Mouse (Mus musculus) heart, embryonic 13.5 days (tissue): ENCODE measurements around the gene Yod1. TPM values are rescaled to one million over a fixed set of nuclear protein-coding genes. Genes with fewer than 3 reads are reported as not detected.

Experiments used
- ATAC-seq: fragments of 200-750 bp; cut with Nextera tagmentation; 2 replicates; pipeline ENCODE4 v1.8.0; 2017; ENCODE audit warnings: moderate TSS enrichment; ENCODE audit not compliant: insufficient number of reproducible peaks, low FRiP score, low TSS enrichment; ENCODE audit errors: extremely low read depth
- H3K27ac ChIP-seq: fragments of 300-500 bp; sonication (generic); replicated peaks from 2 replicates; pipeline ENCODE4 v1.5.1; 2015; ENCODE audit warnings: moderate library complexity, mild to moderate bottlenecking, inconsistent platforms
- H3K27me3 ChIP-seq: fragments of 300-500 bp; sonication (generic); replicated peaks from 2 replicates; pipeline ENCODE4 v1.6.1; 2015; ENCODE audit warnings: mild to moderate bottlenecking, inconsistent platforms
- H3K36me3 ChIP-seq: fragments of 300-500 bp; sonication (generic); 2 replicates; pipeline ENCODE4 v1.6.1; 2015; ENCODE audit warnings: mild to moderate bottlenecking, inconsistent platforms
- H3K4me1 ChIP-seq: fragments of 300-500 bp; sonication (generic); 2 replicates; pipeline ENCODE4 v1.6.1; 2015; ENCODE audit warnings: inconsistent platforms
- H3K4me2 ChIP-seq: fragments of 300-500 bp; sonication (generic); 2 replicates; pipeline ENCODE4 v1.6.1; 2015; ENCODE audit warnings: inconsistent platforms, mild to moderate bottlenecking, moderate library complexity
- H3K4me3 ChIP-seq: fragments of 300-500 bp; sonication (generic); 2 replicates; pipeline ENCODE4 v1.5.1; 2015; ENCODE audit warnings: moderate library complexity, mild to moderate bottlenecking, inconsistent platforms
- H3K9ac ChIP-seq: fragments of 300-500 bp; sonication (generic); 2 replicates; pipeline ENCODE4 v1.6.1; 2015; ENCODE audit warnings: inconsistent platforms, mild to moderate bottlenecking, moderate library complexity
- H3K9me3 ChIP-seq: fragments of 300-500 bp; sonication (generic); 2 replicates; pipeline ENCODE4 v1.6.1; 2016; ENCODE audit warnings: inconsistent platforms
- WGBS: fragments of 180-500 bp; shearing (Covaris S2); methylation state at CpG from one replicate; pipeline ENCODE4 v1.1.7; 2015; ENCODE audit warnings: mixed read lengths; 5-methylcytosine and 5-hydroxymethylcytosine counted together
- polyA plus RNA-seq: library from polyadenylated mRNA; unstranded; fragments of >200 nt; fragmentation: Nextera tagmentation; extraction: Ambion mirVana; gene quantifications from 2 replicates; pipeline ENCODE4 v1.2.1, GENCODE M21; 2015

The Yod1 gene
- polyA plus RNA-seq, 1 experiment from 2014 or later, result 9.4 TPM

GRCm38 (mm10) chr1:130733671-130734070 is 16.5 kb downstream of the Yod1 start:
- no peak for ATAC-seq
- no peak overlapping the region for H3K9ac ChIP-seq
- peaks cover 33% of the 10 kb centered on the region for H3K4me1 ChIP-seq
- no peak overlapping the region for H3K4me2 ChIP-seq
- no peak overlapping the region for H3K4me3 ChIP-seq
- H3K9me3 ChIP-seq, result no peaks in the 10 kb centered on the region
- peaks cover 22% of the 10 kb centered on the region for H3K27me3 ChIP-seq
- 84% methylated on average over 4 of the region's 4 CpGs for WGBS
- H3K27ac ChIP-seq, result no peak overlapping the region
- H3K36me3 ChIP-seq, result no peaks in the 10 kb centered on the region

DNA sequence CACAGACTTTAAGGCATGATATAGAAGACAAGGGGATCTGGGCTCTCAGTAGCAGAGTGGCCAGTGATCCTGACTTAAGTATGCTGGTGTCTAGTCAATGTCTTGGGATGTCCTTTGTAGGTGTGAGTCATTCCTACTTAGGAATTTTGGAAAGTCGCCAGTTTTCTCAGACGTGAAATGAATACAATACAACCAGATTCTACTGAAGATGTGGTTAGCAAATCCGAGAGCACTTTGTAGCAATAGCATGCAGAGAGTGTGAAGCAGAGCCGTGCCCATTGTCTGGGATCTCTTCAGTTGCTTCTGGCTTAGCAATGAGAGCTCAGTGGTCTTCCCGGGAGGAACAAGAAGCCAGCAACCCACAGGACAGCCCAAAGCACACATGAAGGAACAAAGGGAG is 17.3 kb downstream of the Yod1 start:
- WGBS, result 50% methylated on average over 5 of the region's 5 CpGs
- Histone ChIP-seq H3K9ac (no peak overlapping the region), H3K9me3 (no peaks in the 10 kb centered on the region), H3K4me1 (peaks cover 33% of the 10 kb centered on the region), H3K27me3 (peaks cover 21% of the 10 kb centered on the region), H3K4me2 (no peak overlapping the region), H3K27ac (no peak overlapping the region), H3K36me3 (no peaks in the 10 kb centered on the region), H3K4me3 (no peak overlapping the region)
- no peak for ATAC-seq

- Histone ChIP-seq H3K4me3 (no peak overlapping the region), H3K4me1 (peaks cover 35% of the 10 kb centered on the region), H3K9me3 (no peaks in the 10 kb centered on the region), H3K27ac (no peak overlapping the region), H3K36me3 (no peaks in the 10 kb centered on the region), H3K4me2 (no peak overlapping the region), H3K27me3 (peaks cover 18% of the 10 kb centered on the region), H3K9ac (no peak overlapping the region)
- no peak for ATAC-seq
- WGBS, result 50% methylated on average over 8 of the region's 8 CpGs
These were observed 17.7 kb downstream of the Yod1 start for GRCm38 (mm10) chr1:130734852-130735251.

GRCm38 (mm10) chr1:130737411-130737881 is 20.3 kb downstream of the Yod1 start:
- H3K4me1 ChIP-seq, result peaks cover 37% of the 10 kb centered on the region
- peaks cover 20% of the 10 kb centered on the region for H3K27me3 ChIP-seq
- H3K36me3 ChIP-seq, result no peaks in the 10 kb centered on the region
- no peak overlapping the region for H3K4me2 ChIP-seq
- no peak overlapping the region for H3K4me3 ChIP-seq
- ATAC-seq, result 0 out of 2 replicates have a peak, but pooled peaks have one; percentile 34
- no peak overlapping the region for H3K27ac ChIP-seq
- no peak overlapping the region for H3K9ac ChIP-seq
- no peaks in the 10 kb centered on the region for H3K9me3 ChIP-seq
- WGBS, result 44% methylated on average over 11 of the region's 11 CpGs

DNA sequence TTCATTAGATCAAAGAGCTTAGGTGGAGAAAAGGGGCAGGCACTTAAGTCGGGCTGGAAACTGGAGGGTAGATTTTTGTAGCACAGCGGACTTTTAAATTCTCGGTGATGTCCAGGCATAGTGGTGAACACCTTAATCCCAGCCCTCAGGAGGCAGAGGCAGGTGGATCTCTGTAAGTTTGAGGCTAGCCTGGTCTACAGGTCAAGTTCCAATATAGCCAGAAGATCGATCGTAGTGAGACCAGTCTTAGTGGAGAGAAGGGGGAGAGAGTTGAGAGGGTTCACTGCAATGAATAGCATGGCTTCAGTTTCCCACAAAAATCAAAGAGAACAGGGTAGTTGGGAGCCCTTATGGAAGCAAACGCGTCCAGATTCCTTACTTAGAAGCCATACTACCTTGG is 20.8 kb downstream of the Yod1 start:
- Histone ChIP-seq H3K27ac (no peak overlapping the region), H3K4me2 (peak overlapping the region; percentile 28; the same call in 1 of the 2 replicates), H3K4me1 (peaks cover 41% of the 10 kb centered on the region), H3K9me3 (no peaks in the 10 kb centered on the region), H3K36me3 (no peaks in the 10 kb centered on the region), H3K4me3 (no peak overlapping the region), H3K9ac (no peak overlapping the region), H3K27me3 (peaks cover 21% of the 10 kb centered on the region)
- ATAC-seq, result no peak
- WGBS, result 88% methylated on average over 7 of the region's 7 CpGs

DNA sequence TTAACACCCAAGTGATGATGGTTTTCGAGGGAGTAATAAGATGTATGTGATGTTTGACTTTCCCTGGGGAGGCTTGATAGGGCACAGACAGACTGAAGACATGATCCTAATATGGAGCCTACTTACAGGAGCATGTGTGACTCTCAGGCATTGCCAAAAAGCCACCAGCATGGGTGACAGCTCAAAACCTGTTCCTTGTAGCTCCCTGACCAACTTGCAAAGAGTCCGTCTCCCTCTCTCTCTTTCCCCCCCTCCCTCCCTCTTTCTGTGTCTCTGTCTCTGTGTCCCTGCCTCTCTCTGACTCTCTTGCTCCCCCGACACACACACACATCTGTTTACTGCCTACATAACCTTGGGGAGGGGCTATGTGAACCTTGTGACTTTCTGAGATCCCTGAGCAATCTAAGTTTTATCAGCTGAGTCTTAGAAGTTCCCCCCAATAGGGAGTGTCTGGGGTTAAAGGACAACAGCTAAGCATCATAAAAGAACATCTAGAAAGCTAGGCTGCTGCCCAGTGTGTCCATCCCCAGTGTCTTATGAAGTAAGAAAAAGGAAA is 21.5 kb downstream of the Yod1 start:
- WGBS, result 73% methylated on average over 3 of the region's 3 CpGs
- H3K4me3 ChIP-seq, result no peak overlapping the region
- no peak overlapping the region for H3K27ac ChIP-seq
- peak overlapping the region; percentile 28; the same call in 1 of the 2 replicates for H3K4me2 ChIP-seq
- peaks cover 21% of the 10 kb centered on the region for H3K27me3 ChIP-seq
- no peak for ATAC-seq
- no peaks in the 10 kb centered on the region for H3K36me3 ChIP-seq
- H3K4me1 ChIP-seq, result peaks cover 42% of the 10 kb centered on the region
- H3K9ac ChIP-seq, result no peak overlapping the region
- no peaks in the 10 kb centered on the region for H3K9me3 ChIP-seq

DNA sequence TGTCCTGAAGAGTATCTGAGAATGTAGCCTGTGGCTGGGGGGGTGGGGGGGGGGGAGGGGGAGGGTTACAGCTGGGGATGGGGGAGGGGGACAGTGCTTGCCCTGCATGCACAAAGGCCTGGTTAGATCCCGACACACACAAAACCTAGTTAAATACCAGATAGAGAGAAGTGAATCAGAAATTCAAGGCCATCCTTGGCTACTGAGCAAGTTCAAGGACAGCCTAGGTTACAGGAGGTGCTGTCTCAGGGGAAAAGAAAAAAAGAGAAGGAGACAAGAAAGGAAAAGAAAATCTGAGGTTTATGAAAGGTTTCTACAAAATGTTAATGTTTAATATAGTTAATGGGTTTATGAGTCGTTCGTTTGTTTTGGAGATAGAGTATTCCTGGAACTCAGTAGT is 22.5 kb downstream of the Yod1 start:
- H3K4me1 ChIP-seq, result peaks cover 47% of the 10 kb centered on the region
- no peaks in the 10 kb centered on the region for H3K9me3 ChIP-seq
- peaks cover 21% of the 10 kb centered on the region for H3K27me3 ChIP-seq
- H3K27ac ChIP-seq, result peak overlapping the region; percentile 82
- H3K36me3 ChIP-seq, result no peaks in the 10 kb centered on the region
- WGBS, result 76% methylated on average over 3 of the region's 3 CpGs
- no peak overlapping the region for H3K9ac ChIP-seq
- no peak for ATAC-seq
- peak overlapping the region; percentile 55 for H3K4me2 ChIP-seq
- no peak overlapping the region for H3K4me3 ChIP-seq

GRCm38 (mm10) chr1:130740227-130740648 is 23.1 kb downstream of the Yod1 start:
- Histone ChIP-seq H3K27me3 (peaks cover 21% of the 10 kb centered on the region), H3K4me2 (peak overlapping the region; percentile 55), H3K36me3 (no peaks in the 10 kb centered on the region), H3K4me1 (peaks cover 41% of the 10 kb centered on the region), H3K27ac (peak overlapping the region; percentile 82), H3K9ac (peak overlapping the region; percentile 8; the same call in 1 of the 2 replicates), H3K9me3 (no peaks in the 10 kb centered on the region), H3K4me3 (peak overlapping the region; percentile 27)
- 43% methylated on average over 4 of the region's 4 CpGs for WGBS
- ATAC-seq, result no peak

DNA sequence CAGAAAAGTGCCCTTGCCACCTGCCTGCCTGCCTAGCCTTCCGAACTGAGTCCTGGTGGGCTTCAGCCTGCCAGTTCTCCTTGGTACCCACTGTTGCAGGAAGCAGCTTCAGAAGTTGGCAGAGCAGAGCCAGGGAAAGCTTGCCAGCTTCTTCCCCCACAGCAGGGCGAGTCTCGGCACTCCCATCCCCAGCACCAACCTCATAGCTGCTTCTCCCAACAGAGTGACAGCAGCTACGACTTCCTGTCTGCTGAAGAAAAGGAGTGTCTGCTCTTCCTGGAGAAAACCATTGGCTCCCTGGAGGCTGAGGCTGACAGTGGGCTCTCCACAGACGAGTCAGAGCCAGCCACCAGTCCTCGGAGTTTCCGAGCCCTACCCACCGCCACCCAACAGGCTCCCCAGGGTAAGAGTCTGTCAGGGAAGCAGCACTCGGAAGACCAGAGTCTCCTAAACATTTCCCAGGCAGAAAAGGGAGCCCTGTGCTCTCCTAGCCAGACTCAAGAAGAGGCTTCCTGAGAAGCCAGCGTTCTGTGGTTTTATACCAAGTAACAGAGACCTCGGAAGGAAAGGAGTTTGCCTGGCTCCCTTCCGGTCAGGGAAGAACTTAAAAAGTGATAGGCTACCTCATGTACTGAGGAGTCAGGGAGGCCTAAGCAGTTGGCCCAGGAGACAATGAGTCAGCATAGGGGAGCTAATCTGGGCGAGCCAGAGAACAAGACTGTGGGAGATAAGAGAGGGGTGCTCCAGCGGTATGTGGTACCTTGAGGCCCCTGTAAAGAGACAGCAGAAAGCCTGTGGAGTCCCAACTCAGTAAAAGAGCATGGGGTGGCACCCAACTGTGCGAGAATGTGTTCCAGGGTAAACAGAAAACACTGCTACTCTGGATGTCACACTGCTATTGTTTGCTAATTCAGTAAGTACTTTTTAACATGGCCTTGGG is 23.9 kb downstream of the Yod1 start:
- peaks cover 25% of the 10 kb centered on the region for H3K27me3 ChIP-seq
- WGBS, result 33% methylated on average over 15 of the region's 15 CpGs
- H3K9ac ChIP-seq, result peak overlapping the region; percentile 8; the same call in 1 of the 2 replicates
- H3K4me2 ChIP-seq, result peak overlapping the region; percentile 55
- H3K27ac ChIP-seq, result peak overlapping the region; percentile 82
- no peaks in the 10 kb centered on the region for H3K9me3 ChIP-seq
- peaks cover 40% of the 10 kb centered on the region for H3K4me1 ChIP-seq
- peak; percentile 94 for ATAC-seq
- peak overlapping the region; percentile 27 for H3K4me3 ChIP-seq
- no peaks in the 10 kb centered on the region for H3K36me3 ChIP-seq

DNA sequence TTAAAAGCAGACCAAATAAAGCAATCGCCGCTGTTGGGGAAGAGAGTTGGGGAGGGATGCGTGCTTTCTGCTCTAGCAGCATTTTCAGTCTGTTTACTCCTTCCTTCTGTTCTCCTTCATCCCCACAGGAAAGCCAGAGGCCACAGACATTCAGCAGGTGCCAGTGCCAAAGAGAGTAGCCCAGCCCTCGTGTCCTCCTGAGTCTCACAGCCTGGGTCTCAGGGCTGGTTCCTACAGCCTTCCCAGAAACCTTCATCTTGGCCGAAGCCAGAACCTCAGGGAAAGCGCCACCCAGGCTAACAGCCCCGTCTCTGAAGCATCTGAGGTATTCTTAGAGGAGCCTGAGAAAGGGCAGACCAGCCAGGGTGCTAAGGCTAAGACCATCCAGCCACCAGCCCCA is 25.1 kb downstream of the Yod1 start:
- WGBS, result 84% methylated on average over 7 of the region's 7 CpGs
- no peak overlapping the region for H3K9ac ChIP-seq
- H3K9me3 ChIP-seq, result no peaks in the 10 kb centered on the region
- H3K36me3 ChIP-seq, result no peaks in the 10 kb centered on the region
- H3K4me2 ChIP-seq, result no peak overlapping the region; the same call in 1 of the 2 replicates
- peaks cover 24% of the 10 kb centered on the region for H3K27me3 ChIP-seq
- H3K4me3 ChIP-seq, result no peak overlapping the region
- H3K4me1 ChIP-seq, result peaks cover 40% of the 10 kb centered on the region
- no peak for ATAC-seq
- H3K27ac ChIP-seq, result peak overlapping the region; percentile 82

DNA sequence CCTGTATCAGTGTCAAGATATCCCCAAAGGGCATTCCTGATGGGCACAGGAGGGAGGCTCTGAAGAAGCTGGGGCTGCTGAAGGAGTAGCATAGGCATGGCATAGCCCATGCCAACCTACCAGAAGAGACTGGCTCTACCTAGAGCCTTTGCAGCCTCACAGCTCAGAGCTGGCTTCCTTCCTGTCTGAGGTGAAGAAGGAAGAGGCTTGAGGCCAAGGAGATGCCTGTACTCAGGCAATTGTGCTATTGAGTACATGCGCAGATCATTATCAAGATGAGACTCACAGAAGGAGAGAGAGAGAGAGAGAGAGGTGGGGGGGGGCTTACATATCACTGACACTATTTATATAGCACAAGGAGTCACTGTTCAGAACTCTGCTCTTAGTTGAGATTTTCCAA is 26.6 kb downstream of the Yod1 start:
- no peak for ATAC-seq
- H3K4me2 ChIP-seq, result no peak overlapping the region
- H3K27me3 ChIP-seq, result peaks cover 9% of the 10 kb centered on the region; the same call in 1 of the 2 replicates
- H3K9ac ChIP-seq, result peak overlapping the region; percentile 19; the same call in 1 of the 2 replicates
- WGBS, result 76% methylated on average over 1 of the region's 1 CpGs
- no peak overlapping the region for H3K27ac ChIP-seq
- H3K36me3 ChIP-seq, result no peaks in the 10 kb centered on the region
- peaks cover 40% of the 10 kb centered on the region for H3K4me1 ChIP-seq
- no peaks in the 10 kb centered on the region for H3K9me3 ChIP-seq
- no peak overlapping the region for H3K4me3 ChIP-seq
